Mouse (Mus musculus): ENCODE data around the gene Tomm20l. TPM values are rescaled to one million over a fixed set of nuclear protein-coding genes. Genes with fewer than 3 reads are reported as not detected.
"Not testable (repeated sequence)": the region's sequence is repeated elsewhere in the genome, so short reads cannot be mapped to it uniquely, and the experiment has no call there.

Tomm20l gene
- not detected in 2 replicates for polyA plus RNA-seq (2016; fragmentation: Nextera tagmentation; extraction: Ambion mirVana)

DNA sequence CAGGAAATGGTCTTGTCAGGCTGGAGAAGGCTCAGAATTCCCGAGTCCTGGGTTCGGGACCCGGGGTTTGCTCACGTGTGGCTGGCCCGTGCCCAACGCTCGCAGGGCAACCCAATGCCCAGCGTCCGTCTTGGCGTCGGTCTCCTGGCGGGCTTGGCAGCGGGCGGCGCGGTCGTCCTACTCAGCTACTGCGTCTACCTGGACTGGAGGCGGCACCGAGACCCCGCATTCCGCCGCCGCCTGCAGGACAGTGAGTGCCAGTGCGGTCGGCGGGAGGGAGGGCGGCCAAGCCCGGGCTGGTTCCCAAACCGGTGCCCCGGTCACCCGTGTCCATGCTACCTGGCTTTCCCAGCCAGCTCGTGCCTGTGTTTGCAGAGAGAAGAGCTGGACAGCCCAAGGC, at the start of gene Tomm20l:
Gene Tomm20l (plus strand): TSS at position 98 of the 400 bp plus-strand sequence.
- H3K9me3 ChIP-seq = no peaks in the 10 kb centered on the region
- 7% methylated on average over 33 of the region's 33 CpGs for WGBS

DNA sequence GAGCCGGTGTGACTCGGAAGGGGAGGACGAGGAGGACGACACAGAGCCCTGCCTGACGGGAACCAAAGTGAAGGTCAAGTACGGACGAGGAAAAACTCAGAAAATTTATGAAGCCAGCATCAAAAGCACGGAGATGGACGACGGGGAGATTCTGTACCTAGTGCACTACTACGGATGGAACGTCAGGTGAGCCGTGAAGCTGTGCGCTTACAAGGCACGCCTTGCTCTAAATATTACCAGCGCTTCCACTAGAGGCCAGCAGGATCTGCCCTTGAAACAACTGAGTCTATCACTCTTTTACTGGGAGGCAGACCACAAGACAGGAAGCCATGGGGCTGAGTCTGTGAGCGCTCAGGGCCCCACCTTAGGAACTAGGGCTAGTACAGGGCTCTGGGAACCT, 41.4 kb upstream of the Tomm20l start:
- H3K27me3 ChIP-seq (ENCODE audit: insufficient read depth, poor library complexity, severe bottlenecking) = no peaks in the 10 kb centered on the region
- 94% methylated on average over 17 of the region's 17 CpGs for WGBS
- no peaks in the 10 kb centered on the region for H3K9me3 ChIP-seq
- no peak overlapping the region for H3K4me3 ChIP-seq
- H3K27ac ChIP-seq = no peak overlapping the region
- peaks cover 94% of the 10 kb centered on the region for H3K36me3 ChIP-seq
- no peak for DNase-seq (ENCODE audit: low spot score)
- H3K4me1 ChIP-seq (replicated peaks) = no peaks in the 10 kb centered on the region

More for the DNA sequence above, at the start of gene Tomm20l:
- 0 out of 2 replicates have a peak within 1 kb of the TSS, but pooled peaks have one; percentile 14 for H3K27ac ChIP-seq
- peaks cover 16% of the 10 kb centered on the region for H3K4me1 ChIP-seq (replicated peaks)
- H3K36me3 ChIP-seq = no peaks in the 10 kb centered on the region
- peak within 1 kb of the TSS; percentile 43 for H3K4me3 ChIP-seq
- peaks cover 22% of the 10 kb centered on the region for H3K27me3 ChIP-seq (ENCODE audit: insufficient read depth, poor library complexity, severe bottlenecking)
- peak; percentile 32 for DNase-seq (ENCODE audit: low spot score)

DNA sequence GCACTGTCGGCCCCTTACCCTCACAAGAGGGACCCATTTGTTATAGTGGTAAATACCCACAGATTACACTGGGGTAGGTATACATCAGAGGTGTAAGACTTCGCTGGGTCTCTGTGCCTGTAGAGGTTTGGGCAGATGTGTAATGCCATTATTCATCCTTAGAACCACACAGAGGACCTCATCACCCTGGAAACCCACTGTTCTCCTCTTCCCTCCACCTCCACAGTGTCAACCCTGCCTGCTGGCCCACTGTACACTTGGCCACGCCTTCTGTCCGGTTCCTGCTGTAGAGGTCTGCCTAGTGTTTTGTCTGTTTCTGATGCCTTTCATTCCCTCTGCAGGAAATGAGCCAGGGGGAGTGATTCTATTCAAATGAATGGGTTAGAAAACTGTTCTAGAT, 39.2 kb upstream of the Tomm20l start:
- Histone ChIP-seq H3K36me3 (peaks cover 98% of the 10 kb centered on the region), H3K4me1 (replicated peaks) (no peaks in the 10 kb centered on the region), H3K9me3 (no peaks in the 10 kb centered on the region), H3K27me3 (ENCODE audit: insufficient read depth, poor library complexity, severe bottlenecking) (no peaks in the 10 kb centered on the region), H3K4me3 (no peak overlapping the region), H3K27ac (no peak overlapping the region)
- DNase-seq (ENCODE audit: low spot score) = no peak
- WGBS = 93% methylated on average over 4 of the region's 4 CpGs

DNA sequence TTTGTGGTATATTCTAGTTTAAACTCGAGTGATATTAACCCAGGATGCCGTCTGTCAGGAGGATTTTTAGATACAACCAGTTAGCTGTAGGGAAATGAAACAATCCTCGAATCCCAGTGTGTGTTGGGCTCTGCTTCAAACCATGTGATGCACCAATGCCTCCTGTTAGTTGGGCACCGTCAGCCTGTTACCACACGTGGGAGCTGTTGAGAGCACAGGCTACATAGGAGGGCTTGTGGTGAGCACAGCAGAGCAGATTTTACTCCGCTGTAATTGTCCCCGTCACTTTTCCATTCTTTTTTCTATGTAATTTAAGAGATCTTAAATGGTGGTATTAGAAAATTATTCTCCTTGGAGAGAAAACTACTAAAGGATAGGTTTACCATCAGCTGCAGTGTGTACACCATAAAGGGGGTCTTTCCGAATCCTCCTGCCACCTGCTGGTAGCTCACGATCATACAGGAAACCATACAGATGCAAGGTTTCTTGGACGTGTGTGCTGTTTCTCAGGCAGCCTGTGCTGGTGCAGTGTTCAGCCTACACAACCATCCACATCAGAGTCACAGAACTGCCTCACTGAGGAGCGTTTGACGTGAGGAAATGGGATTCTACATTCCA, 38.0 kb upstream of the Tomm20l start:
- no peaks in the 10 kb centered on the region for H3K27me3 ChIP-seq (ENCODE audit: insufficient read depth, poor library complexity, severe bottlenecking)
- peaks cover 86% of the 10 kb centered on the region for H3K36me3 ChIP-seq

DNA sequence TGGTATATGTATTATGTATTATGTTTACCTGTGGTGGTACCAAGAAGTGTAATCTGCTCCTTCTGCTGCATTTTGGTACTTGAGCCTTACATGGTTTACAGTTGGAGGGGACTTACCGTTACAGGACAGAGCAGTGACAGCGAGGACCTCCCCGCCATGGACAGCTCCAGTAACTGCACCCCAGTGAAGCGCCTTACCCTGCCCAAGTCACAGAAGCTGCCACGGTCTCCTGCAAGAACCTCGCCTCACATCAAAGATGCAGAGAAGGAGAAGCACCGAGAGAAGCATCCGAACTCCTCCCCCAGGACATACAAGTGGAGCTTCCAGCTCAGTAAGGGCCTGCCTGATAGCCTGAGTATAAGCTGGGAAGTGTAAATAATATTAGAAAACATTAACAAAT, 24.9 kb upstream of the Tomm20l start:
- Histone ChIP-seq H3K36me3 (peaks cover 35% of the 10 kb centered on the region), H3K27me3 (ENCODE audit: insufficient read depth, poor library complexity, severe bottlenecking) (no peaks in the 10 kb centered on the region), H3K9me3 (no peaks in the 10 kb centered on the region), H3K4me3 (no peak overlapping the region), H3K27ac (no peak overlapping the region), H3K4me1 (replicated peaks) (no peaks in the 10 kb centered on the region)
- WGBS = 91% methylated on average over 8 of the region's 8 CpGs
- no peak for DNase-seq (ENCODE audit: low spot score)

More for the DNA sequence above, 38.0 kb upstream of the Tomm20l start:
- H3K4me1 ChIP-seq (replicated peaks) = no peaks in the 10 kb centered on the region
- H3K4me3 ChIP-seq = no peak overlapping the region
- 68% methylated on average over 12 of the region's 12 CpGs for WGBS
- no peak overlapping the region for H3K27ac ChIP-seq
- H3K9me3 ChIP-seq = no peaks in the 10 kb centered on the region
- peak; percentile 35 for DNase-seq (ENCODE audit: low spot score)

DNA sequence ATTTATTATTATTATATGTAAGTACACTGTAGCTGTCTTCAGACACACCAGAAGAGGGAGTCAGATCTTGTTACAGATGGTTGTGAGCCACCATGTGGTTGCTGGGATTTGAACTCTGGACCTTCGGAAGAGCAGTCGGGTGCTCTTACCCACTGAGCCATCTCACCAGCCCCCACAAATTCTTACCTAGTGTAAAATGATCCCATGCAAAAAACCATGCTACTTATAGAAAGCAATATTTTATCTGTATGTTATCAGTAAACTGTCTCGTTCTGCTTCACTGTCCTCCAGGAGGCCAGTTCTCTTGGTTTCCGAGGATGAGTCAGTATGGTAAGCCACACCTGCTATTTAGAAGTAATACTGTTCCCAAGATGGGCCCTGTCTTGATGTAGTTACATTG, 7.0 kb upstream of the Tomm20l start:
- 91% methylated on average over 4 of the region's 4 CpGs for WGBS
- not testable (repeated sequence) for H3K9me3 ChIP-seq; H3K4me1 ChIP-seq (replicated peaks); H3K27me3 ChIP-seq (ENCODE audit: insufficient read depth, poor library complexity, severe bottlenecking); H3K27ac ChIP-seq; DNase-seq (ENCODE audit: low spot score); H3K4me3 ChIP-seq; H3K36me3 ChIP-seq

DNA sequence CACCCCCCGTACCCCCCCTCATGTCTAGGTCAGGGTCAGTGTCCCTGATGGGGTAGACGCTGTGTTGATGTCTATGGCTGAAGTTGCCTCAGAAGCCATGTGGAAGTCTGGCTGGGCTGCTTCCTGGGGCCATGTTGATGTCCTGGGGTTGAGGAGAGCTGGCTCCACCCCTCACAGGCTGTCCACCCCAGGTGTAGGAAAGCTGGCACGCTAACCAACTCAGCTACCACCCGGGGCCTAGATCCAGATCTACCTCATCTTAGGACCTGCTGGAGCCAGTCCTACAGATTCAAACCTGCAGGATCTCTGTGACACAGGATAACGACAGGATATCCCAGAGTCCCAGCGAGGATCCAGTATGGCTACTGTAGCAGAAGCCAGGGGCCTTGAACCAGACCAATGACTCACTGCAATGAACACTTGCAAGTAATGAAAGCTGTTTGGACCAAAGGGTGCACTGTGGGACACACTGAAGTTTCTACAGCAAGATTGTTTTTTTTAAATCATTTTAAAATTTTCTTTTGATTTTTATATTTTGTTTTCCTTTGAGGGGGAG, 3.9 kb upstream of the Tomm20l start:
- peaks cover 15% of the 10 kb centered on the region for H3K27me3 ChIP-seq (ENCODE audit: insufficient read depth, poor library complexity, severe bottlenecking)
- peaks cover 4% of the 10 kb centered on the region for H3K4me1 ChIP-seq (replicated peaks)
- 85% methylated on average over 6 of the region's 6 CpGs for WGBS

DNA sequence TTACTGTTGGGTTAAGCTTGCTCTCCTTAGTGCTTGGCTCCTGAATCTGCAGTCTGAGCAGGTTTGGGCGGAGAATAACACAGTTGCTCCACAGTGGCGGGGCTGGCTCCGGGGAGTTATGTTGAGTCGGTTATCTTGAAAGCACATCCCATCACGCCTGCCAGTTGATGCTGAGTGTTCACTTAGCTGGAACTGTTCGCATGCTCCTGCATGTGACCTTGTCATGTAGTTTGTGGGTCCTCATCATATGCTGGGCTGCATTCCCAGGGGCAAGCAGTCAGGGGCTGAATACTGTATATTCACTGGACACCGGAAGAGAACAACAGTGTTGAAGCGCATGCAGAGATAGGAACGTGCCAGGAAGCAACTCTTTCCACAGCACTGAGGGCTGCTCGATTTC, 1.8 kb downstream of the Tomm20l start:
- H3K4me1 ChIP-seq (replicated peaks) = peaks cover 16% of the 10 kb centered on the region
- DNase-seq (ENCODE audit: low spot score) = no peak
- 88% methylated on average over 10 of the region's 10 CpGs for WGBS
- no peak overlapping the region for H3K4me3 ChIP-seq
- H3K36me3 ChIP-seq = no peaks in the 10 kb centered on the region
- H3K27ac ChIP-seq = no peak overlapping the region
- H3K9me3 ChIP-seq = no peaks in the 10 kb centered on the region
- H3K27me3 ChIP-seq (ENCODE audit: insufficient read depth, poor library complexity, severe bottlenecking) = peaks cover 22% of the 10 kb centered on the region

More for the DNA sequence above, 3.9 kb upstream of the Tomm20l start:
- Histone ChIP-seq H3K36me3 (no peaks in the 10 kb centered on the region), H3K9me3 (no peaks in the 10 kb centered on the region), H3K27ac (no peak overlapping the region), H3K4me3 (no peak overlapping the region)
- DNase-seq (ENCODE audit: low spot score) = no peak

DNA sequence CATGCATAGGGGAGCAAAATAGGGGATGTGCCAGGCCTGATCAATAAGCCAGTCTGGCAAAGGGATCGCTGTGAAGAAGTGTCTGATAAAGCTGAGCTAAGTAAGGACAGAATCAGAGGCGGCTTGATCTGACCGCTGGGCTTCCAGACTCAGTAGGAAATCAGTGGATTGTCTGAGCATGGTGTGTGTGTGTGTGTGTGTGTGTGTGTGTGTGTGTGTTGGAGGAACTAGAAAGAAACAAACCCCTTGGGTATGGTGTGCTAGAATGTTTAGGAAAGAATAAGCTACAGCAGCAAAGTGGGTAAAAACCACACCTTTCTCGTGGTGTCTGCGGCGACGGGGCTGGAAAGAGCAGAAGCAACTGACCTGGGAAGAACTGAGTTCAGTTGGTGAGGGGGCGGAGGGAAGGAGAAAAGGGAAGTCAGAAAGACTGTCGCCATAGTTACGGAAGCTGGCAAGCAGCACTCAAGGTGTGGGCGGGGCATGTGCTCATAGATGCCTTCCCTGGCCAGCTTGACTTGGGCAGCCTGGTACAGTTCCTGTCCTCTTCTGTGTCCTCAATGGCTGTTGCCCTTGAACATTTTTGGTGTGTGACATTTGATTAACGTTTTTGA, 2.6 kb downstream of the Tomm20l start:
- no peak overlapping the region for H3K4me3 ChIP-seq
- WGBS = 29% methylated on average over 12 of the region's 12 CpGs
- H3K36me3 ChIP-seq = no peaks in the 10 kb centered on the region
- peaks cover 22% of the 10 kb centered on the region for H3K27me3 ChIP-seq (ENCODE audit: insufficient read depth, poor library complexity, severe bottlenecking)
- H3K4me1 ChIP-seq (replicated peaks) = peaks cover 16% of the 10 kb centered on the region
- peak; percentile 21 for DNase-seq (ENCODE audit: low spot score)
- H3K27ac ChIP-seq = no peak overlapping the region
- no peaks in the 10 kb centered on the region for H3K9me3 ChIP-seq

DNA sequence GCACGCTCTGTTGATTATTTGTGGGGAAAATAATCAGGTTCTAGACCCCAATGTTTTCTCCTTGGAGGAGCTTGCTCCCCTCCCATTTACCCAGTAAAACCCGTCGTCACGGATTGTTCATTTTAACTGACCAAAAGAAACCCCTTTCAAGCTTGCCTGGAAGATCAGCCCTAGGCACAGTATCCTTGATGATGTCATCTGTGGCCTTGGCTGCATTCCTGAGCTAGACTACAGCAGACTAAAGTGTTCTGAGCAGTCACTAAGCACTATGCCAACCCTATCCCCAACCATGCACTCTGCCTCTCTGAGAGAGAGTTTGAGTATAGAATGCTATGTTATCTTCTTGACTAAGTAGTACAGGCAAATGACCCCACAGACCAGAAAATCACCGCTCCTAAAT, 5.2 kb downstream of the Tomm20l start:
- WGBS = 79% methylated on average over 5 of the region's 5 CpGs
- no peak overlapping the region for H3K27ac ChIP-seq
- no peak for DNase-seq (ENCODE audit: low spot score)
- H3K9me3 ChIP-seq = no peaks in the 10 kb centered on the region
- H3K4me1 ChIP-seq (replicated peaks) = peaks cover 14% of the 10 kb centered on the region
- H3K4me3 ChIP-seq = no peak overlapping the region
- H3K27me3 ChIP-seq (ENCODE audit: insufficient read depth, poor library complexity, severe bottlenecking) = peaks cover 14% of the 10 kb centered on the region
- no peaks in the 10 kb centered on the region for H3K36me3 ChIP-seq

DNA sequence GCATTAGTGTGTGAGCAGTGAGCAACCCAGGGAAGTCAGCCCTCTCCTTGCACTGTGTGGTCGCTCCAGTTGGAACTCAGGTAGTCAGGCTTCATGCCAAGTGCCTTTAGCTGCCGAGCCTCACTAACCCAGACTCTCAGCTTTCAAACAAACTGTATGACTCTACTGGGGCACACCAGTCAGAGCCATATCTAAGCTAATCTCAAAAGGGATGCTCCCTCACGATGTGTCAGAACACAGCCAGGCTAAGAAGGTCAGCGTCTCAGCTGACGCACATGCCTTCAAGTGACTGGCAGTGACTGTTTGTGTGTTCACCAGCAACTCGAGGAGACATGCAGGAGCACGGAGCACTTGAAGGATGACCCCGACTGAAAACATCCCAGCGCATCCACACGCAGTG, 11.5 kb downstream of the Tomm20l start:
- WGBS = 92% methylated on average over 10 of the region's 10 CpGs
- H3K9me3 ChIP-seq = no peaks in the 10 kb centered on the region
- peaks cover 53% of the 10 kb centered on the region for H3K36me3 ChIP-seq
- H3K27ac ChIP-seq = no peak overlapping the region
- no peaks in the 10 kb centered on the region for H3K4me1 ChIP-seq (replicated peaks)
- H3K27me3 ChIP-seq (ENCODE audit: insufficient read depth, poor library complexity, severe bottlenecking) = no peaks in the 10 kb centered on the region
- no peak overlapping the region for H3K4me3 ChIP-seq
- no peak for DNase-seq (ENCODE audit: low spot score)

DNA sequence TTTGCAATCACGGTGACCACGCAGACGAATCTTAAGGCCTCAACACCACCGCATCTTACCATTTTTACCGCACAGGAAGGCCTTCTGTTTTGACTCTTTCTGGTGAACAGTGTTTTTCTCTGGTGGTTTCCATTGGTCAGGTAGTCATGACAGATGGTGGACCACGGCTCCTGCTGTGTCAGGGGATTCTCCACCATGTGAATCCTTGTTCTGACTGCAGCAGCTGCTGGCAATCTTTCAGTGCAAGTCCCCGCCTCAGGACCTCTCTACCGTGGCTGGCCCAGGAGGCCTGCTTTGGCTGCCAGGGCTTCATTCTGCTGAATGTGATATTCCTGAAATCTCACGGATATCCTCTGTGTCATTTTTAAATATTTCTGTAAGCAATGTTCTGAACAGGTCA, 12.1 kb downstream of the Tomm20l start:
- peaks cover 58% of the 10 kb centered on the region for H3K36me3 ChIP-seq
- H3K27ac ChIP-seq = no peak overlapping the region
- DNase-seq (ENCODE audit: low spot score) = no peak
- H3K4me3 ChIP-seq = no peak overlapping the region
- H3K4me1 ChIP-seq (replicated peaks) = no peaks in the 10 kb centered on the region
- H3K27me3 ChIP-seq (ENCODE audit: insufficient read depth, poor library complexity, severe bottlenecking) = no peaks in the 10 kb centered on the region
- 91% methylated on average over 9 of the region's 9 CpGs for WGBS
- no peaks in the 10 kb centered on the region for H3K9me3 ChIP-seq

DNA sequence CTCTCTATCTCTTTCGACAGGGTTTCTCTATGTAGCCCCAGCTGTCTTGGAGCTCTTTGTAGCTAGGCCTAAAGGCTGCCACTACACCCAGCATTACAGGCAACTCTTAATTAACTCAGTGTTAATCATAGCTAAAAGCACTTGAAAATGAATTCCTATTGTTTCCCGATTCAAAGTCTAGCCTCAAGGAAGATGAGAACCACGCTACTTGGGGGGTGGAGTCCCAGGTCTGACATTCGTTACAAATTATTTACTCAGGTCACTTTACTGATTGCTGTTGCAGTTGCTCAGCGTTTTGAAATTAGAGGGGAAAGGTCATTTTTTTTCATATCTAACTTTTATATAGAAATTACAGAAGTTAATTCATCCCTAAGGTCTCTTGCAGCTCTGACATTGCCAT, 24.4 kb downstream of the Tomm20l start:
- 53% methylated on average over 5 of the region's 5 CpGs for whole genome bisulfite sequencing
- Histone ChIP-seq H3K9me3 (no peaks in the 10 kb centered on the region), H3K27ac (no peak overlapping the region), H3K36me3 (peaks cover 42% of the 10 kb centered on the region), H3K4me1 (replicated peaks) (peaks cover 32% of the 10 kb centered on the region), H3K4me3 (peak overlapping the region; percentile 98), H3K27me3 (ENCODE audit: insufficient read depth, poor library complexity, severe bottlenecking) (no peaks in the 10 kb centered on the region)
- DNase-seq (ENCODE audit: low spot score) = no peak

Measured in hindbrain, embryonic 10.5 days (tissue).